Mouse (Mus musculus) E14TG2a.4 (cell line): ENCODE results near the gene Ssr3.

Experiments used
- CTCF ChIP-seq: conservative IDR thresholded peaks from 2 replicates; pipeline ENCODE4 v1.5.1; 2014; ENCODE audit warnings: low read length
- POU5F1 ChIP-seq: IDR thresholded peaks from 2 replicates; pipeline ENCODE4 v1.6.1; 2014; ENCODE audit warnings: low read length, borderline replicate concordance

GRCm38 (mm10) chr3:65432236-65432635 lies 39.8 kb upstream of the Ssr3 start:
- TF ChIP-seq CTCF (peak; percentile 78), POU5F1 (no peak)
